Mouse (Mus musculus) kidney, adult 2 months (tissue): ENCODE data around the gene Il34.

Source experiments
- CTCF ChIP-seq: fragments of 200-500 bp; conservative IDR thresholded peaks from 2 replicates; pipeline ENCODE4 v1.5.1; 2011; ENCODE audit warnings: low read depth, mild to moderate bottlenecking, control low read depth, low read length, moderate library complexity, mixed read lengths; ENCODE audit not compliant: insufficient read depth, insufficient read length
- POLR2A ChIP-seq: fragments of 200-500 bp; IDR thresholded peaks from one replicate; pipeline ENCODE4 v1.6.1; 2011; ENCODE audit warnings: low read depth, low read length, control low read depth

DNA sequence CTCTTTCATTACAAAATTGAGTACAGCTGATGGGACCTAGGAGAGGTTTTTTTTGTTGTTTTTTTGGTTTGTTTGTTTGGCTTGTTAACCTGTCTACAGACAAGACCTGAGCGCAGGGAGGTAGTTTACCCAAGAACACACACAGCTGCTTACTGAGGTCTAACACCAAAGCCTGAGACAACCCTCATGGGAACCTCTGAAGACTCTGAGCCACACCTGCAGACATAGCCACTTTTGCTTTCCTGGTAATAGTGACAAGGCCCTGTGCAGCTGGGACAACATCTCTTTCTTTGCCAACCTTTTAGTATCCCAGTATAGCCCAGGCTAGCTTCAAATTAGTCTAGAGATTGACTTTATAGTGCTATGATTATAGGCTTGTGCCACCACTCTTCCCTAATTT lies 422 bp upstream of the Il34 start:
- TF ChIP-seq POLR2A (no peak), CTCF (no peak)
